Mouse (Mus musculus): Measurements from ENCODE around the gene Gm20388. TPM values are rescaled to one million over a fixed set of nuclear protein-coding genes. Genes with fewer than 3 reads are reported as not detected.
A peak's percentile ranks its signal among the peaks of the same experiment; 100 is the strongest.

Gm20388 gene
- polyA plus RNA-seq, 1 experiment from 2014 or later: not detected

- 68% methylated on average over 1 of the region's 1 CpGs for WGBS
- no peak for ATAC-seq (ENCODE audit: low FRiP score, low TSS enrichment)
These were observed 2694.0 kb downstream of the Gm20388 start for GRCm38 (mm10) chr8:122604640-122605039.

GRCm38 (mm10) chr8:122605367-122605766 lies 2694.7 kb downstream of the Gm20388 start:
- Histone ChIP-seq H3K9ac (ENCODE audit: low read length) (no peak overlapping the region), H3K9me3 (ENCODE audit: control insufficient read depth, low read length) (no peaks in the 10 kb centered on the region), H3K36me3 (ENCODE audit: control insufficient read depth, insufficient read depth, low read length) (no peaks in the 10 kb centered on the region), H3K4me1 (replicated peaks; ENCODE audit: control insufficient read depth, insufficient read depth) (no peaks in the 10 kb centered on the region), H3K4me2 (replicated peaks; ENCODE audit: low read depth) (no peak overlapping the region), H3K27ac (replicated peaks) (no peak overlapping the region), H3K4me3 (ENCODE audit: low read depth, low read length) (no peak overlapping the region), H3K27me3 (ENCODE audit: control insufficient read depth, insufficient read depth, low read length) (no peaks in the 10 kb centered on the region)
- ATAC-seq (ENCODE audit: low FRiP score, low TSS enrichment): no peak
- no peak for DNase-seq (ENCODE audit: low spot score)
- WGBS: 76% methylated on average over 4 of the region's 4 CpGs
- no peak for TF ChIP-seq EP300 (optimal IDR thresholded peaks at IDR 0.05)

More at GRCm38 (mm10) chr8:122604640-122605039, 2694.0 kb downstream of the Gm20388 start:
- Histone ChIP-seq H3K27me3 (ENCODE audit: control insufficient read depth, insufficient read depth, low read length) (no peaks in the 10 kb centered on the region), H3K9me3 (ENCODE audit: control insufficient read depth, low read length) (no peaks in the 10 kb centered on the region), H3K4me2 (replicated peaks; ENCODE audit: low read depth) (no peak overlapping the region), H3K27ac (replicated peaks) (no peak overlapping the region), H3K4me1 (replicated peaks; ENCODE audit: control insufficient read depth, insufficient read depth) (no peaks in the 10 kb centered on the region), H3K36me3 (ENCODE audit: control insufficient read depth, insufficient read depth, low read length) (no peaks in the 10 kb centered on the region), H3K4me3 (ENCODE audit: low read depth, low read length) (no peak overlapping the region), H3K9ac (ENCODE audit: low read length) (no peak overlapping the region)
- no peak for TF ChIP-seq EP300 (optimal IDR thresholded peaks at IDR 0.05)
- no peak for TF ChIP-seq CTCF (IDR thresholded peaks at IDR 0.05; ENCODE audit: low read depth)
- no peak for DNase-seq (ENCODE audit: low spot score)

GRCm38 (mm10) chr8:122606810-122607209 lies 2696.2 kb downstream of the Gm20388 start:
- ATAC-seq (ENCODE audit: low FRiP score, low TSS enrichment) (no peak), DNase-seq (ENCODE audit: low spot score) (no peak)
- H3K27me3 ChIP-seq (ENCODE audit: control insufficient read depth, insufficient read depth, low read length): no peaks in the 10 kb centered on the region
- H3K27ac ChIP-seq (replicated peaks): no peak overlapping the region
- no peak overlapping the region for H3K4me2 ChIP-seq (replicated peaks; ENCODE audit: low read depth)
- no peak overlapping the region for H3K4me3 ChIP-seq (ENCODE audit: low read depth, low read length)
- H3K9me3 ChIP-seq (ENCODE audit: control insufficient read depth, low read length): no peaks in the 10 kb centered on the region
- 89% methylated on average over 11 of the region's 12 CpGs for WGBS
- no peak overlapping the region for H3K9ac ChIP-seq (ENCODE audit: low read length)
- no peaks in the 10 kb centered on the region for H3K4me1 ChIP-seq (replicated peaks; ENCODE audit: control insufficient read depth, insufficient read depth)
- TF ChIP-seq CTCF (IDR thresholded peaks at IDR 0.05; ENCODE audit: low read depth): no peak
- no peak for TF ChIP-seq EP300 (optimal IDR thresholded peaks at IDR 0.05)
- H3K36me3 ChIP-seq (ENCODE audit: control insufficient read depth, insufficient read depth, low read length): no peaks in the 10 kb centered on the region

GRCm38 (mm10) chr8:122610209-122610608 lies 2699.6 kb downstream of the Gm20388 start:
- peaks cover 7% of the 10 kb centered on the region for H3K36me3 ChIP-seq (ENCODE audit: control insufficient read depth, insufficient read depth, low read length)
- no peak overlapping the region for H3K9ac ChIP-seq (ENCODE audit: low read length)
- H3K9me3 ChIP-seq (ENCODE audit: control insufficient read depth, low read length): no peaks in the 10 kb centered on the region
- H3K4me1 ChIP-seq (replicated peaks; ENCODE audit: control insufficient read depth, insufficient read depth): no peaks in the 10 kb centered on the region; the same call in 1 of the 2 replicates
- DNase-seq (ENCODE audit: low spot score): no peak
- 54% methylated on average over 4 of the region's 4 CpGs for WGBS
- H3K4me3 ChIP-seq (ENCODE audit: low read depth, low read length): no peak overlapping the region
- H3K27me3 ChIP-seq (ENCODE audit: control insufficient read depth, insufficient read depth, low read length): no peaks in the 10 kb centered on the region
- TF ChIP-seq CTCF (IDR thresholded peaks at IDR 0.05; ENCODE audit: low read depth): no peak; the same call in 1 of the 2 replicates
- TF ChIP-seq EP300 (optimal IDR thresholded peaks at IDR 0.05): no peak
- H3K27ac ChIP-seq (replicated peaks): no peak overlapping the region
- no peak for ATAC-seq (ENCODE audit: low FRiP score, low TSS enrichment)
- H3K4me2 ChIP-seq (replicated peaks; ENCODE audit: low read depth): no peak overlapping the region

GRCm38 (mm10) chr8:122610612-122611277 lies 2700.1 kb downstream of the Gm20388 start:
- no peak; the same call in none of the 2 replicates for ATAC-seq (ENCODE audit: low FRiP score, low TSS enrichment)
- Histone ChIP-seq H3K36me3 (ENCODE audit: control insufficient read depth, insufficient read depth, low read length) (peaks cover 7% of the 10 kb centered on the region), H3K4me2 (replicated peaks; ENCODE audit: low read depth) (peak overlapping the region; percentile 95), H3K4me1 (replicated peaks; ENCODE audit: control insufficient read depth, insufficient read depth) (no peaks in the 10 kb centered on the region; the same call in 1 of the 2 replicates), H3K9ac (ENCODE audit: low read length) (peak overlapping the region; percentile 74), H3K27me3 (ENCODE audit: control insufficient read depth, insufficient read depth, low read length) (no peaks in the 10 kb centered on the region), H3K27ac (replicated peaks) (peak overlapping the region; percentile 76), H3K4me3 (ENCODE audit: low read depth, low read length) (peak overlapping the region; percentile 66), H3K9me3 (ENCODE audit: control insufficient read depth, low read length) (no peaks in the 10 kb centered on the region)
- TF ChIP-seq EP300 (optimal IDR thresholded peaks at IDR 0.05): no peak
- no peak for TF ChIP-seq CTCF (IDR thresholded peaks at IDR 0.05; ENCODE audit: low read depth)
- DNase-seq (ENCODE audit: low spot score): no peak
- WGBS: 5% methylated on average over 17 of the region's 20 CpGs
